Mouse (Mus musculus) olfactory bulb, adult 2 months (tissue): ENCODE measurements around the gene Iqsec1.

Experiments used
- CTCF ChIP-seq: fragments of 200-500 bp; IDR thresholded peaks from 2 replicates; pipeline ENCODE4 v1.5.1; 2012; ENCODE audit warnings: low read depth, mild to moderate bottlenecking, low read length, moderate library complexity; ENCODE audit not compliant: insufficient read depth
- POLR2A ChIP-seq: fragments of 200-500 bp; IDR thresholded peaks from 2 replicates; pipeline ENCODE4 v1.6.1; 2012; ENCODE audit warnings: mild to moderate bottlenecking, low read depth, low read length, moderate library complexity; ENCODE audit not compliant: insufficient read depth

DNA sequence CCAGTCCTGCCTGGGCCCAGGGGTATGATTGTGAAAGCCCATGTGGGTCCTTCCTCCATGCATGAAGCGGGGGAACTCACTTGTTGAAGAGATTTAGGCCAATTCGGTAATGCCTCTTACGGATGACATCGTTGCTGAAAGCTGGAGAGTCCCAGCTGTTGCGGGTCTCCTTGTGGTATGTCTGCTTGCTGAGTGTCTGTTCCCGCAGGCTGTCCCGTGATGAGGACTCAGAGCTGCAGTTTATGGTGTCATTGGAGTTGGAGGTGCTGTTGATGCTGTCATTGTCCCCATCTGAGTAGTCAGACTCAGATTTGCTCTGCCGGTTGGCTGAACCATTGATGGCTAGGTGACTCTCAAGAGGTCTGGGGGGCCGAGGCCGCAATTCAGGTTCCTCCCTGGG, 299.0 kb downstream of the Iqsec1 start:
- TF ChIP-seq POLR2A = no peak
- no peak for TF ChIP-seq CTCF
